Mouse (Mus musculus) heart, embryonic 11.5 days (tissue): ENCODE results near the gene Krtap19-9b. TPM values are rescaled to one million over a fixed set of nuclear protein-coding genes. Genes with fewer than 3 reads are reported as not detected.

Experiments used
- ATAC-seq: fragments of 200-750 bp; cut with Nextera tagmentation; replicated peaks from 2 replicates; pipeline ENCODE4 v1.8.0; 2017; ENCODE audit warnings: moderate library complexity; ENCODE audit not compliant: insufficient number of reproducible peaks, low FRiP score, low TSS enrichment
- H3K27ac ChIP-seq: fragments of 300-500 bp; sonication (generic); 2 replicates; pipeline ENCODE4 v1.5.1; 2014; ENCODE audit warnings: mild to moderate bottlenecking, low read depth, low read length
- H3K27me3 ChIP-seq: fragments of 300-500 bp; sonication (generic); 2 replicates; pipeline ENCODE4 v1.6.1; 2014; ENCODE audit warnings: mild to moderate bottlenecking, low read length, mixed read lengths; ENCODE audit not compliant: control insufficient read depth, insufficient read depth
- H3K36me3 ChIP-seq: fragments of 300-500 bp; sonication (generic); 2 replicates; pipeline ENCODE4 v1.6.1; 2014; ENCODE audit warnings: mild to moderate bottlenecking, low read length, moderate library complexity, mixed read lengths; ENCODE audit not compliant: control insufficient read depth, insufficient read depth
- H3K4me1 ChIP-seq: fragments of 300-500 bp; sonication (generic); 2 replicates; pipeline ENCODE4 v1.6.1; 2014; ENCODE audit warnings: low read length; ENCODE audit not compliant: control insufficient read depth, insufficient read depth
- H3K4me2 ChIP-seq: fragments of 300-500 bp; sonication (generic); 2 replicates; pipeline ENCODE4 v1.6.1; 2014; ENCODE audit warnings: mild to moderate bottlenecking, moderate library complexity
- H3K4me3 ChIP-seq: fragments of 300-500 bp; sonication (generic); 2 replicates; pipeline ENCODE4 v1.5.1; 2014; ENCODE audit warnings: low read depth, low read length
- H3K9ac ChIP-seq: fragments of 300-500 bp; sonication (generic); 2 replicates; pipeline ENCODE4 v1.6.1; 2014; ENCODE audit warnings: mild to moderate bottlenecking, low read depth, low read length, moderate library complexity
- H3K9me3 ChIP-seq: fragments of 300-500 bp; sonication (generic); replicated peaks from 2 replicates; pipeline ENCODE4 v1.6.1; 2016; ENCODE audit warnings: low read length; ENCODE audit not compliant: control insufficient read depth
- WGBS: fragments of 180-500 bp; shearing (Covaris S2); extraction: QIAGEN DNeasy Blood & Tissue Kit; methylation state at CpG from one replicate; pipeline ENCODE4 v1.1.7; 2014; ENCODE audit not compliant: insufficient replicate concordance; 5-methylcytosine and 5-hydroxymethylcytosine counted together
- polyA plus RNA-seq: library from polyadenylated mRNA; unstranded; fragments of >200 nt; fragmentation: Nextera tagmentation; extraction: Ambion mirVana; gene quantifications from 2 replicates; pipeline ENCODE4 v1.2.1, GENCODE M21; 2014

The Krtap19-9b gene
- polyA plus RNA-seq, result not detected in 2 replicates

GRCm38 (mm10) chr16:88932165-88932564 lies at the start of gene Krtap19-9b:
Gene Krtap19-9b (minus strand): TSS chr16:88932265.
- no peak within 1 kb of the TSS for H3K9ac ChIP-seq
- ATAC-seq, result no peak
- no peak within 1 kb of the TSS for H3K27ac ChIP-seq
- no peak within 1 kb of the TSS for H3K4me2 ChIP-seq
- H3K4me1 ChIP-seq, result no peaks in the 10 kb centered on the region
- no peaks in the 10 kb centered on the region for H3K27me3 ChIP-seq
- 74% methylated on average over 3 of the region's 3 CpGs for WGBS
- no peaks in the 10 kb centered on the region for H3K36me3 ChIP-seq
- no peaks in the 10 kb centered on the region for H3K9me3 ChIP-seq
- H3K4me3 ChIP-seq, result no peak within 1 kb of the TSS

- Histone ChIP-seq H3K36me3 (no peaks in the 10 kb centered on the region), H3K4me2 (no peak within 1 kb of the TSS), H3K9ac (no peak within 1 kb of the TSS), H3K4me1 (no peaks in the 10 kb centered on the region), H3K27ac (no peak within 1 kb of the TSS), H3K4me3 (no peak within 1 kb of the TSS), H3K27me3 (no peaks in the 10 kb centered on the region), H3K9me3 (peaks cover 4% of the 10 kb centered on the region; the same call in 1 of the 2 replicates)
- no peak for ATAC-seq
- 85% methylated on average over 7 of the region's 7 CpGs for WGBS
Observed at GRCm38 (mm10) chr16:88962773-88963172, 30.7 kb upstream of the Krtap19-9b start, which contains the start of gene Krtap16-3. Gene Krtap16-3 (minus strand): TSS chr16:88962873.

- Histone ChIP-seq H3K9ac (no peak overlapping the region), H3K4me3 (no peak overlapping the region), H3K4me2 (no peak overlapping the region), H3K4me1 (no peaks in the 10 kb centered on the region), H3K9me3 (no peaks in the 10 kb centered on the region), H3K36me3 (no peaks in the 10 kb centered on the region), H3K27me3 (no peaks in the 10 kb centered on the region), H3K27ac (no peak overlapping the region)
- WGBS, result 82% methylated on average over 6 of the region's 6 CpGs
- no peak for ATAC-seq
Observed at GRCm38 (mm10) chr16:88941106-88941505, 9.0 kb upstream of the Krtap19-9b start.

GRCm38 (mm10) chr16:88938252-88938651 lies 6.2 kb upstream of the Krtap19-9b start:
- no peak overlapping the region for H3K9ac ChIP-seq
- no peaks in the 10 kb centered on the region for H3K9me3 ChIP-seq
- H3K4me3 ChIP-seq, result no peak overlapping the region
- 63% methylated on average over 7 of the region's 7 CpGs for WGBS
- no peaks in the 10 kb centered on the region for H3K4me1 ChIP-seq
- no peak overlapping the region for H3K4me2 ChIP-seq
- no peaks in the 10 kb centered on the region for H3K27me3 ChIP-seq
- H3K36me3 ChIP-seq, result no peaks in the 10 kb centered on the region
- no peak for ATAC-seq
- H3K27ac ChIP-seq, result no peak overlapping the region

GRCm38 (mm10) chr16:88896357-88896756 lies 35.7 kb downstream of the Krtap19-9b start, which contains the start of gene Krtap19-5:
Gene Krtap19-5 (minus strand): TSS chr16:88896457.
- Histone ChIP-seq H3K9ac (no peak within 1 kb of the TSS), H3K4me1 (no peaks in the 10 kb centered on the region), H3K36me3 (no peaks in the 10 kb centered on the region), H3K9me3 (no peaks in the 10 kb centered on the region; the same call in 1 of the 2 replicates), H3K27me3 (no peaks in the 10 kb centered on the region), H3K4me2 (no peak within 1 kb of the TSS), H3K4me3 (no peak within 1 kb of the TSS), H3K27ac (no peak within 1 kb of the TSS)
- 89% methylated on average over 6 of the region's 6 CpGs for WGBS
- no peak for ATAC-seq

- 84% methylated on average over 6 of the region's 6 CpGs for WGBS
- no peaks in the 10 kb centered on the region for H3K27me3 ChIP-seq
- no peak overlapping the region for H3K4me3 ChIP-seq
- no peak overlapping the region for H3K9ac ChIP-seq
- no peaks in the 10 kb centered on the region for H3K9me3 ChIP-seq
- no peak overlapping the region for H3K4me2 ChIP-seq
- no peaks in the 10 kb centered on the region for H3K4me1 ChIP-seq
- no peak overlapping the region for H3K27ac ChIP-seq
- no peak for ATAC-seq
- no peaks in the 10 kb centered on the region for H3K36me3 ChIP-seq
Observed at GRCm38 (mm10) chr16:88886870-88887269, 45.2 kb downstream of the Krtap19-9b start.

GRCm38 (mm10) chr16:88884989-88885388 lies 47.1 kb downstream of the Krtap19-9b start, which contains the start of gene Krtap19-4:
Gene Krtap19-4 (minus strand): TSS chr16:88885089.
- WGBS, result 81% methylated on average over 5 of the region's 5 CpGs
- H3K27ac ChIP-seq, result no peak within 1 kb of the TSS
- no peak for ATAC-seq
- no peak within 1 kb of the TSS for H3K4me3 ChIP-seq
- H3K36me3 ChIP-seq, result no peaks in the 10 kb centered on the region
- H3K9me3 ChIP-seq, result no peaks in the 10 kb centered on the region
- H3K27me3 ChIP-seq, result no peaks in the 10 kb centered on the region
- H3K4me1 ChIP-seq, result no peaks in the 10 kb centered on the region
- no peak within 1 kb of the TSS for H3K9ac ChIP-seq
- no peak within 1 kb of the TSS for H3K4me2 ChIP-seq

Other genes with a start within 250 kb of the Krtap19-9b start
- not detected in 2 replicates for gene 2310061N02Rik, start 224.3 kb downstream of the Krtap19-9b start, polyA plus RNA-seq
- gene Krtap13-1, start 203.4 kb downstream of the Krtap19-9b start, polyA plus RNA-seq, result not detected in 2 replicates
- gene Krtap13, start 180.6 kb downstream of the Krtap19-9b start, polyA plus RNA-seq, result not detected in 2 replicates
- not detected in 2 replicates for gene 2310034C09Rik, start 173.4 kb downstream of the Krtap19-9b start, polyA plus RNA-seq
- gene 2310057N15Rik, start 158.1 kb downstream of the Krtap19-9b start, polyA plus RNA-seq, result not detected in 2 replicates
- not detected in 2 replicates for gene Gm5965, start 154.4 kb downstream of the Krtap19-9b start, polyA plus RNA-seq
- not detected in 2 replicates for gene Gm20741, start 120.0 kb downstream of the Krtap19-9b start, polyA plus RNA-seq
- not detected in 2 replicates for gene Krtap15, start 112.0 kb downstream of the Krtap19-9b start, polyA plus RNA-seq
- gene Krtap14, start 106.1 kb downstream of the Krtap19-9b start, polyA plus RNA-seq, result not detected in 2 replicates
- gene Krtap19-1, start 62.9 kb downstream of the Krtap19-9b start, polyA plus RNA-seq, result not detected in 2 replicates
- gene Krtap19-2, start 58.0 kb downstream of the Krtap19-9b start, polyA plus RNA-seq, result not detected in 2 replicates
- not detected in 2 replicates for gene Krtap19-3, start 54.2 kb downstream of the Krtap19-9b start, polyA plus RNA-seq
- not detected in 2 replicates for gene Krtap19-4, start 47.2 kb downstream of the Krtap19-9b start, polyA plus RNA-seq
- not detected in 2 replicates for gene Krtap19-5, start 35.8 kb downstream of the Krtap19-9b start, polyA plus RNA-seq
- not detected in 2 replicates for gene Krtap16-3, start 30.6 kb upstream of the Krtap19-9b start, polyA plus RNA-seq
- gene Krtap22-2, start 78.5 kb upstream of the Krtap19-9b start, polyA plus RNA-seq, result not detected in 2 replicates
- not detected in 2 replicates for gene Gm10229, start 83.0 kb upstream of the Krtap19-9b start, polyA plus RNA-seq
- gene Krtap6-1, start 99.4 kb upstream of the Krtap19-9b start, polyA plus RNA-seq, result not detected in 2 replicates
- not detected in 2 replicates for gene Gm10228, start 109.2 kb upstream of the Krtap19-9b start, polyA plus RNA-seq
- not detected in 2 replicates for gene Krtap6-5, start 115.6 kb upstream of the Krtap19-9b start, polyA plus RNA-seq
- not detected in 2 replicates for gene 1110025L11Rik, start 131.7 kb upstream of the Krtap19-9b start, polyA plus RNA-seq
- gene Krtap6-3, start 151.8 kb upstream of the Krtap19-9b start, polyA plus RNA-seq, result not detected in 2 replicates
- not detected in 2 replicates for gene Gm6358, start 208.6 kb upstream of the Krtap19-9b start, polyA plus RNA-seq
- not detected in 2 replicates for gene Gm10061, start 218.8 kb upstream of the Krtap19-9b start, polyA plus RNA-seq
- gene Gm9789, start 225.7 kb upstream of the Krtap19-9b start, polyA plus RNA-seq, result not detected in 2 replicates
- not detected in 2 replicates for gene Gm7735, start 237.2 kb upstream of the Krtap19-9b start, polyA plus RNA-seq
- not detected in 2 replicates for gene 1110057P08Rik, start 242.5 kb upstream of the Krtap19-9b start, polyA plus RNA-seq